Mouse (Mus musculus): Measurements from ENCODE around the gene Pola2.

GRCm38 (mm10) chr19:5935266-5935665 lies 28.7 kb downstream of the Pola2 start:
- no peak for TF ChIP-seq CTCF (IDR thresholded peaks at IDR 0.05; ENCODE audit: control insufficient read depth, insufficient read depth, insufficient read length)
- TF ChIP-seq MAX (IDR thresholded peaks at IDR 0.05): no peak
- no peak for TF ChIP-seq USF1 (IDR thresholded peaks at IDR 0.05; ENCODE audit: low read depth)
- no peak for TF ChIP-seq MYOD1 (IDR thresholded peaks at IDR 0.05; ENCODE audit: control insufficient read depth, insufficient read length, low read depth)
- no peak for TF ChIP-seq FOSL1 (IDR thresholded peaks at IDR 0.05; ENCODE audit: insufficient read depth, low read length, poor library complexity, severe bottlenecking)
- no peak for TF ChIP-seq CEBPB (IDR thresholded peaks at IDR 0.05; ENCODE audit: low read depth)
